Mouse (Mus musculus): ENCODE data around the gene Grip2.

GRCm38 (mm10) chr6:91872781-91873180 is 45.7 kb upstream of the Grip2 start:
- TF ChIP-seq GATA1 (IDR thresholded peaks at IDR 0.05; ENCODE audit: borderline replicate concordance, low read length) (no peak), FLI1 (IDR thresholded peaks at IDR 0.05; ENCODE audit: low read length) (no peak)
